Mouse (Mus musculus): ENCODE results near the gene 9630041A04Rik.

GRCm38 (mm10) chr9:101877109-101877987, 15.7 kb downstream of the 9630041A04Rik start:
- no peak for TF ChIP-seq CTCF (IDR thresholded peaks at IDR 0.05; ENCODE audit: low read depth, low read length)
- no peak for TF ChIP-seq TAL1 (conservative IDR thresholded peaks at IDR 0.05; ENCODE audit: low read depth, low read length)
